10 mouse cellular contexts compared by ENCODE assay signal in the genomic region with DNA sequence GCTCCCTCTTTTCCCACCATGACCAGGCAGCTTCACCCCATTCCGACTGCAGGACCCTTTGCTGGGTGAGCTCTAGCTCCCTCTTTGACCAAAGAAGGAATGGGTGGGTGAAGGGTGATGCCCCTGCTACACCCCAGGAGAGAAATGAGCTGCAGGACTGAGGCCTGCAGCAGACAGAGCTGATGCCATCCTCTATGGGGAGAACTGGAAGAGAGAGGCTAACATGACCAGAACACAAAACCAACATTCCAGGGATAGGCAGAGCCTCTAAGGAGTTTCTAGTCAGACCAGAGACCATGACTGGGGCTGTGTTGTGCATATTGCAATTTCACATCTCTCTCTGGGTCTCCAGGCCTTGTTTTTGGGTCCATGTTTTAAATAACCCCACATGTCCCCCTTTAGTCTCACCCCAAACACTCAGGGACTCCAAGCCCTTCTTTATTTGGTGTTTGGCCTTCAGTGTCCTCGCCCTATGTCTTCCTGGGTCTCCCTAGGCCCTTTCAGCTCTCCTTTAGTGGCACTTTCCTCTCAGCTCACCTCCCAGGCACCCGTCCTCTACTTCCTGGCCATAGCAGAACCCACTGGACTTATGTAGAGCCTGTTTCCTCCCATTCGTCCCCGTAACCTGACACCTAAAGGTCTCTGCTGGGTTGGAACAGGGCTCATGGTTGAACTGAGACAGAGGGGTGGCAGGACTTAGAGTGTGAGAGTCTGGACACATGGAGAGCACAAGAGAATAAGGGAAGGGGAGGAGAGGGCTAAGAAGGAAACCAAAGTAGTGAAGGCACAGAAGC. TPM values are rescaled to one million over a fixed set of nuclear protein-coding genes. Genes with fewer than 3 reads are reported as not detected.
DNase-seq lines count a peak whose midpoint lies in the region; ATAC-seq lines count a peak whose summit lies in the region.
"Had no signal": no experiment of that assay in that cellular context is flagged by ENCODE, and none has a peak within 500 bp of the region (broad histone marks: within the 10 kb centered on the region; RNA-seq: fewer than 3 reads in every experiment).

No protein-coding gene starts in this region.

- H3K27ac ChIP-seq in heart, embryonic 12.5 days (ENCODE audit: poor library complexity, severe bottlenecking): peak overlapping the region; percentile 63
- H3K27ac ChIP-seq in hindbrain, embryonic 15.5 days (replicated peaks): peak overlapping the region; percentile 97
- peak overlapping the region; percentile 98 for H3K27ac ChIP-seq in midbrain, embryonic 15.5 days

- H3K4me3 ChIP-seq in heart, embryonic 12.5 days: no peak overlapping the region
- no peak overlapping the region for H3K4me3 ChIP-seq in hindbrain, embryonic 15.5 days
- H3K4me3 ChIP-seq in midbrain, embryonic 15.5 days: no peak overlapping the region
- H3K4me3 ChIP-seq: erythroblast, embryonic 14.5 days had no signal

- no peaks in the 10 kb centered on the region for H3K27me3 ChIP-seq in heart, embryonic 12.5 days (replicated peaks)
- H3K27me3 ChIP-seq in hindbrain, embryonic 15.5 days: no peaks in the 10 kb centered on the region
- no peaks in the 10 kb centered on the region for H3K27me3 ChIP-seq in midbrain, embryonic 15.5 days (replicated peaks)

- peaks cover 63% of the 10 kb centered on the region for H3K4me1 ChIP-seq in heart, embryonic 12.5 days (replicated peaks)
- H3K4me1 ChIP-seq in hindbrain, embryonic 15.5 days (replicated peaks): peaks cover 91% of the 10 kb centered on the region
- peaks cover 91% of the 10 kb centered on the region for H3K4me1 ChIP-seq in midbrain, embryonic 15.5 days

- H3K9me3 ChIP-seq in heart, embryonic 12.5 days (replicated peaks): no peaks in the 10 kb centered on the region
- no peaks in the 10 kb centered on the region for H3K9me3 ChIP-seq in hindbrain, embryonic 15.5 days
- no peaks in the 10 kb centered on the region for H3K9me3 ChIP-seq in midbrain, embryonic 15.5 days

- 0 out of 2 replicates have a peak overlapping the region, but pooled peaks have one; percentile 28 for H3K9ac ChIP-seq in heart, embryonic 12.5 days
- 0 out of 2 replicates have a peak overlapping the region, but pooled peaks have one; percentile 5 for H3K9ac ChIP-seq in hindbrain, embryonic 15.5 days
- 0 out of 2 replicates have a peak overlapping the region, but pooled peaks have one; percentile 2 for H3K9ac ChIP-seq in midbrain, embryonic 15.5 days

- intact Hi-C loops in heart, postnatal 25 days (cut with DNase I): loop anchor here (10.0 kb wide), 1 partner anchor 47 kb away; the partner anchor contains the start of gene Nfe2

- DNase-seq in heart, postnatal 25 days (ENCODE audit: low spot score): no peak
- peak; percentile 63 for DNase-seq in embryo, embryonic 11 days
- DNase-seq in cerebellum, postnatal 25 days: no peak
- DNase-seq in adrenal gland, adult (ENCODE audit: inconsistent age in 2 of 2, low spot score in 1 of 2): no peak
- DNase-seq: adrenal gland, postnatal 25 days had no signal

- H3K4me2 ChIP-seq in heart, embryonic 12.5 days: no peak overlapping the region
- H3K4me2 ChIP-seq in hindbrain, embryonic 15.5 days: no peak overlapping the region
- H3K4me2 ChIP-seq in midbrain, embryonic 15.5 days: no peak overlapping the region

- H3K36me3 ChIP-seq in heart, embryonic 12.5 days: peaks cover 27% of the 10 kb centered on the region
- H3K36me3 ChIP-seq in hindbrain, embryonic 15.5 days: no peaks in the 10 kb centered on the region
- no peaks in the 10 kb centered on the region for H3K36me3 ChIP-seq in midbrain, embryonic 15.5 days (replicated peaks)

- WGBS in heart, embryonic 12.5 days: 27% methylated on average over 5 of the region's 5 CpGs
- WGBS in hindbrain, embryonic 15.5 days: 39% methylated on average over 4 of the region's 5 CpGs
- 31% methylated on average over 5 of the region's 5 CpGs for WGBS in midbrain, embryonic 15.5 days

- no peak for ATAC-seq in heart, embryonic 12.5 days (ENCODE audit: insufficient number of reproducible peaks, low FRiP score)
- ATAC-seq in hindbrain, embryonic 15.5 days (ENCODE audit: low FRiP score, low read depth): no peak
- no peak for ATAC-seq in midbrain, embryonic 15.5 days (replicated peaks)
- no peak for ATAC-seq in activated CD4-positive, CD25-positive, alpha-beta regulatory T cell, adult 4 months

RNA-seq across cellular contexts. Expression of gene Gpr84, which starts 8.7 kb away (rescaled TPM):
- polyA plus RNA-seq in heart, embryonic 12.5 days (2016; fragmentation: Nextera tagmentation; extraction: Ambion mirVana): 0.17 and 0.29 TPM in 2 replicates
- not detected for total RNA-seq in heart, postnatal 25 days (2021)
- polyA plus RNA-seq in hindbrain, embryonic 15.5 days (2015; fragmentation: Nextera tagmentation; extraction: Ambion mirVana): 0.41 and 0.44 TPM in 2 replicates
- 0.31 and 0.34 TPM in 2 replicates for polyA plus RNA-seq in midbrain, embryonic 15.5 days (2015; fragmentation: Nextera tagmentation; extraction: Ambion mirVana)
- not detected for polyA plus RNA-seq in activated CD4-positive, CD25-positive, alpha-beta regulatory T cell, adult 4 months (2017; shearing (Covaris generic))
- total RNA-seq: adrenal gland, postnatal 25 days had no signal
- polyA plus RNA-seq: erythroblast, embryonic 14.5 days had no signal

RNA-seq across cellular contexts. Expression of gene Copz1, which starts 29.2 kb away (rescaled TPM):
- 166 TPM in 2 replicates for polyA plus RNA-seq in heart, embryonic 12.5 days (2016; fragmentation: Nextera tagmentation; extraction: Ambion mirVana)
- total RNA-seq in heart, postnatal 25 days (2021): 10 to 100 TPM; 51.8 to 53.4 TPM
- 200 and 208 TPM in 2 replicates for polyA plus RNA-seq in hindbrain, embryonic 15.5 days (2015; fragmentation: Nextera tagmentation; extraction: Ambion mirVana)
- 197 and 203 TPM in 2 replicates for polyA plus RNA-seq in midbrain, embryonic 15.5 days (2015; fragmentation: Nextera tagmentation; extraction: Ambion mirVana)
- polyA plus RNA-seq in activated CD4-positive, CD25-positive, alpha-beta regulatory T cell, adult 4 months (2017; shearing (Covaris generic)): 100 to 1,000 TPM; 231 to 266 TPM

RNA-seq across cellular contexts. Expression of gene Zfp385a, which starts 38.1 kb away (rescaled TPM):
- 9.2 and 10.3 TPM in 2 replicates for polyA plus RNA-seq in heart, embryonic 12.5 days (2016; fragmentation: Nextera tagmentation; extraction: Ambion mirVana)
- total RNA-seq in heart, postnatal 25 days (2021): 10 to 100 TPM; 12.5 to 13.7 TPM
- 22.6 and 26.6 TPM in 2 replicates for polyA plus RNA-seq in hindbrain, embryonic 15.5 days (2015; fragmentation: Nextera tagmentation; extraction: Ambion mirVana)
- 24.4 and 25.6 TPM in 2 replicates for polyA plus RNA-seq in midbrain, embryonic 15.5 days (2015; fragmentation: Nextera tagmentation; extraction: Ambion mirVana)
- polyA plus RNA-seq in activated CD4-positive, CD25-positive, alpha-beta regulatory T cell, adult 4 months (2017; shearing (Covaris generic)): not detected

RNA-seq across cellular contexts. Expression of gene Nfe2, which starts 43.5 kb away (rescaled TPM):
- 12.1 and 12.4 TPM in 2 replicates for polyA plus RNA-seq in heart, embryonic 12.5 days (2016; fragmentation: Nextera tagmentation; extraction: Ambion mirVana)
- under 1 TPM; 0.42 to 0.64 TPM for total RNA-seq in heart, postnatal 25 days (2021)
- polyA plus RNA-seq in hindbrain, embryonic 15.5 days (2015; fragmentation: Nextera tagmentation; extraction: Ambion mirVana): 0.58 and 0.89 TPM in 2 replicates
- 0.63 and 0.92 TPM in 2 replicates for polyA plus RNA-seq in midbrain, embryonic 15.5 days (2015; fragmentation: Nextera tagmentation; extraction: Ambion mirVana)
- 1 to 10 TPM; 1.2 TPM for polyA plus RNA-seq in activated CD4-positive, CD25-positive, alpha-beta regulatory T cell, adult 4 months (2017; shearing (Covaris generic))
